ENCODE assay signal across 14 mouse cellular contexts in the genomic region with DNA sequence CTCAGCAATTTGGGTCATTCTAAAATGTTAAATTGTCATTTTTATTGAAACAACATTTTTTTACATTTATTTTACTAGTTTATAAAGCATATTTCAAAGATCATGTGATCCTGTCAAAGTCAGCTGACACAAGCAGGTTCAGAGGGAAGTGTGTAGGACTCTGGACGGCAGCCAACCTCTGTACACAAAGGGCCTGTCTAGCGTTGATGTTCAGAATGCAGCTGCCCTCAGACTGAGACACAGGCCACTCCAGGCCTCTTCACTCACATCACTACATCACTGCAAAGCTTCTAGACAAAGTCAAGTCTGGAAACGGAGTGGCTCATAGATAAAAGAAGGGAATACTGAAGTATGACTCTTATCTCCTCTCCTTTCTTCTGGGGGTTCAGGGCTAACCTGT.
DNase-seq lines count a peak whose midpoint lies in the region; ATAC-seq lines count a peak whose summit lies in the region.
"Had no signal": no experiment of that assay in that cellular context is flagged by ENCODE, and none has a peak within 500 bp of the region (broad histone marks: within the 10 kb centered on the region; RNA-seq: fewer than 3 reads in every experiment).

No protein-coding gene starts in this region.

- no peak overlapping the region for H3K27ac ChIP-seq in kidney, embryonic 14.5 days (ENCODE audit: low read depth, low read length)
- H3K27ac ChIP-seq in midbrain, embryonic 13.5 days: no peak overlapping the region
- H3K27ac ChIP-seq in midbrain, embryonic 15.5 days: no peak overlapping the region
- H3K27ac ChIP-seq: heart, embryonic 13.5 days; hindbrain, embryonic 15.5 days; liver, embryonic 15.5 days had no signal

- H3K4me3 ChIP-seq in kidney, embryonic 14.5 days (ENCODE audit: low read length): no peak overlapping the region
- no peak overlapping the region for H3K4me3 ChIP-seq in midbrain, embryonic 13.5 days (replicated peaks)
- no peak overlapping the region for H3K4me3 ChIP-seq in midbrain, embryonic 15.5 days
- H3K4me3 ChIP-seq: heart, embryonic 13.5 days; hindbrain, embryonic 15.5 days; liver, embryonic 15.5 days; myocyte had no signal

- H3K4me1 ChIP-seq in kidney, embryonic 14.5 days (ENCODE audit: control insufficient read depth, insufficient read depth, low read length): no peaks in the 10 kb centered on the region
- peaks cover 15% of the 10 kb centered on the region for H3K4me1 ChIP-seq in midbrain, embryonic 13.5 days (replicated peaks)
- H3K4me1 ChIP-seq in midbrain, embryonic 15.5 days: peaks cover 21% of the 10 kb centered on the region
- H3K4me1 ChIP-seq: liver, embryonic 15.5 days had no signal

- no peaks in the 10 kb centered on the region for H3K27me3 ChIP-seq in kidney, embryonic 14.5 days (ENCODE audit: control insufficient read depth, insufficient read depth, low read length)
- H3K27me3 ChIP-seq in midbrain, embryonic 13.5 days: no peaks in the 10 kb centered on the region
- no peaks in the 10 kb centered on the region for H3K27me3 ChIP-seq in midbrain, embryonic 15.5 days (replicated peaks)
- H3K27me3 ChIP-seq: heart, embryonic 13.5 days; hindbrain, embryonic 15.5 days; liver, embryonic 15.5 days had no signal

- no peak overlapping the region for H3K9ac ChIP-seq in kidney, embryonic 14.5 days (ENCODE audit: low read depth, low read length)
- H3K9ac ChIP-seq in midbrain, embryonic 13.5 days (replicated peaks): no peak overlapping the region
- no peak overlapping the region for H3K9ac ChIP-seq in midbrain, embryonic 15.5 days
- H3K9ac ChIP-seq: heart, embryonic 13.5 days; hindbrain, embryonic 15.5 days; liver, embryonic 15.5 days had no signal

- no peaks in the 10 kb centered on the region for H3K36me3 ChIP-seq in kidney, embryonic 14.5 days (ENCODE audit: control insufficient read depth, insufficient read depth, low read length)
- no peaks in the 10 kb centered on the region for H3K36me3 ChIP-seq in midbrain, embryonic 13.5 days
- no peaks in the 10 kb centered on the region for H3K36me3 ChIP-seq in midbrain, embryonic 15.5 days (replicated peaks)
- H3K36me3 ChIP-seq: G1E; heart, embryonic 13.5 days; hindbrain, embryonic 15.5 days; liver, embryonic 15.5 days had no signal

- no peak overlapping the region for H3K4me2 ChIP-seq in kidney, embryonic 14.5 days (replicated peaks; ENCODE audit: low read depth, low read length)
- H3K4me2 ChIP-seq in midbrain, embryonic 13.5 days (replicated peaks): no peak overlapping the region
- no peak overlapping the region for H3K4me2 ChIP-seq in midbrain, embryonic 15.5 days
- H3K4me2 ChIP-seq: heart, embryonic 13.5 days; hindbrain, embryonic 15.5 days; liver, embryonic 15.5 days had no signal

- no peaks in the 10 kb centered on the region for H3K9me3 ChIP-seq in kidney, embryonic 14.5 days (ENCODE audit: control insufficient read depth, low read length)
- H3K9me3 ChIP-seq in midbrain, embryonic 13.5 days: no peaks in the 10 kb centered on the region
- H3K9me3 ChIP-seq in midbrain, embryonic 15.5 days: no peaks in the 10 kb centered on the region
- H3K9me3 ChIP-seq: heart, embryonic 13.5 days; hindbrain, embryonic 15.5 days; liver, embryonic 15.5 days had no signal

- no peak for ATAC-seq in kidney, embryonic 14.5 days (ENCODE audit: low FRiP score, low TSS enrichment)
- ATAC-seq in midbrain, embryonic 13.5 days: 0 out of 2 replicates have a peak, but pooled peaks have one; percentile 53
- no peak for ATAC-seq in midbrain, embryonic 15.5 days (replicated peaks)

- 46% methylated on average over 3 of the region's 3 CpGs for WGBS in kidney, embryonic 14.5 days
- WGBS in midbrain, embryonic 13.5 days: 38% methylated on average over 3 of the region's 3 CpGs
- whole genome bisulfite sequencing in midbrain, embryonic 15.5 days: 28% methylated on average over 3 of the region's 3 CpGs

- DNase-seq in cerebellum, postnatal 14 days: peak; percentile 30 to 38
- no peak for DNase-seq in cerebellum, adult 9-10 months
- DNase-seq in kidney, adult 9 months: peak; percentile 3
- peak; percentile 29 for DNase-seq in lung, postnatal 10 days
- no peak for DNase-seq in gastrocnemius, adult 8-10 months (ENCODE audit: low spot score in 2 of 2)
- DNase-seq: spleen, adult 18-20 months had no signal

Comparison
In these comparisons a context has a peak if more than half of its experiments do, and no peak if none do; other contexts are left out.
1. DNase-seq: peak in cerebellum, postnatal 14 days (2 of 2), kidney, adult 9 months (single experiment) and lung, postnatal 10 days (single experiment); none in cerebellum, adult 9-10 months (single experiment) and gastrocnemius, adult 8-10 months (0 of 2).